Mouse (Mus musculus): Measurements from ENCODE around the gene Unc13c. TPM values are rescaled to one million over a fixed set of nuclear protein-coding genes. Genes with fewer than 3 reads are reported as not detected.

Gene Unc13c
- polyA plus RNA-seq, 1 experiment = 0.10 TPM

DNA sequence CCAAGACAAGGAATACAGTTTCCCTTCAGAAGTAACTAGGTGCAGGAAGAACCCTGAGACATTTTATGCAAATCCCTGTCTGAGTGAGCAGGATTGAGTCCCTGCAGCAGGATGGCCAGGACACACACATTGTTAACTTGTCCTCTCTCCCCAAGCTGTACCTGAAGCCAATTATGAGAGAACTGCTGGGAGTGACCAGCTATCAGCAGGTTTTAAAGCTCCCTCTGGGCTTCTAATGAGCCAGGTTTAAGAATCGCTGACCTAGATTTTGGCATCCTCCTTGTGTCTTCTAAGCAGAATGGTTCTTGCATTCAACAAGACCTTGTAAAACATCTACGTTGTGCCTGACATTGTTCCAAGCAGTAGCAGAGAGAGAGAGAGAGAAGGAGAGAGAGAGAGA is 213.6 kb downstream of the Unc13c start:
- Histone ChIP-seq H3K27ac (ENCODE audit: insufficient read depth, low read length) (no peak overlapping the region), H3K36me3 (ENCODE audit: control insufficient read depth, insufficient read depth, low read length, poor library complexity, severe bottlenecking) (no peaks in the 10 kb centered on the region), H3K4me3 (ENCODE audit: low read depth, low read length) (no peak overlapping the region), H3K27me3 (ENCODE audit: control insufficient read depth, insufficient read depth, low read length, poor library complexity, severe bottlenecking) (no peaks in the 10 kb centered on the region), H3K9me3 (replicated peaks; ENCODE audit: control insufficient read depth, insufficient read depth, low read length, poor library complexity, severe bottlenecking) (no peaks in the 10 kb centered on the region), H3K9ac (ENCODE audit: low read depth, poor library complexity, severe bottlenecking) (no peak overlapping the region), H3K4me1 (ENCODE audit: control insufficient read depth, insufficient read depth, low read length) (no peaks in the 10 kb centered on the region)
- TF ChIP-seq POLR2A (IDR thresholded peaks at IDR 0.05; ENCODE audit: insufficient read depth, low read length) (no peak), CTCF (IDR thresholded peaks at IDR 0.05; ENCODE audit: low read depth, low read length) (no peak), EP300 (IDR thresholded peaks at IDR 0.05; ENCODE audit: insufficient read depth, low read depth, low read length) (no peak)

DNA sequence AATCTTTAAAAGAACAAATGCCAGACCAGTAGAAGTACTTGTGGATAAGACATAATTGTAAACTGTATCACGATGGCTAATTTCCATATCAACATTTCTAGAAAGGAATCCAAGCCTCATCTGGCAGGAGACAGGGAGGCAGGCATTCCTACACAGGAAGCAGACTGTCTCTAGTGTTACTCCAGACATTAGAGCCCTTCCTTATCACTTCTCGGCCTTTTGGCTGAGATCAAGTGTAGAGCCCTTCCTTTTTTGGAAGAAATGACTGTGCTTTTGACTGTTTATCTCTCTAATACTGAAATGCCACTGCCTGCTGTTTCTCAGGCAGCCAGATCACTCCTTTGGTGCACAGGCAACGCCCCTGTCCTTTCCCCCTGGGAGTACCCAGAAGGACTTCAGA is 215.3 kb downstream of the Unc13c start:
- Histone ChIP-seq H3K4me3 (ENCODE audit: low read depth, low read length) (no peak overlapping the region), H3K9ac (ENCODE audit: low read depth, poor library complexity, severe bottlenecking) (no peak overlapping the region), H3K27me3 (ENCODE audit: control insufficient read depth, insufficient read depth, low read length, poor library complexity, severe bottlenecking) (no peaks in the 10 kb centered on the region), H3K36me3 (ENCODE audit: control insufficient read depth, insufficient read depth, low read length, poor library complexity, severe bottlenecking) (no peaks in the 10 kb centered on the region), H3K27ac (ENCODE audit: insufficient read depth, low read length) (no peak overlapping the region), H3K4me1 (ENCODE audit: control insufficient read depth, insufficient read depth, low read length) (no peaks in the 10 kb centered on the region), H3K9me3 (replicated peaks; ENCODE audit: control insufficient read depth, insufficient read depth, low read length, poor library complexity, severe bottlenecking) (no peaks in the 10 kb centered on the region)
- TF ChIP-seq POLR2A (IDR thresholded peaks at IDR 0.05; ENCODE audit: insufficient read depth, low read length) = no peak
- no peak for TF ChIP-seq EP300 (IDR thresholded peaks at IDR 0.05; ENCODE audit: insufficient read depth, low read depth, low read length)
- TF ChIP-seq CTCF (IDR thresholded peaks at IDR 0.05; ENCODE audit: low read depth, low read length) = no peak

DNA sequence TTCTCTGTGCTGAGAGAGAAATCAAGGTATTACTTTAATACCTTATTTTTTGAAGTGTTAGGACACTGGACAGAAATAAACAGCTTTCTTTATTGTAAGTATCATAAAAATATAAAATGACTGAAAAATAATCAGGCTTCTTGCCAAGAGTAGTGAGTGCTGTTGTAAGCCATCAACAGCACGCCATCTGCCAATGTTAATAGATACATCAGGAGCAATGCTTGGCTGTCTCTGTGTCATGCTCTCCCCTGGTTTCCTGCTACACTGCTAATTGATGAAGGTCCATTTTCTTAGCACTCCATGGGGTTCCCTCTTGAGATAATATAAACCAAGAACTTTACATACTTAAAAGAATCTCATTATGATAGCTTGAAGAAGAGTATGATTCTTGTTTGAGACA is 217.4 kb downstream of the Unc13c start:
- H3K9me3 ChIP-seq (replicated peaks; ENCODE audit: control insufficient read depth, insufficient read depth, low read length, poor library complexity, severe bottlenecking) = no peaks in the 10 kb centered on the region
- H3K4me1 ChIP-seq (ENCODE audit: control insufficient read depth, insufficient read depth, low read length) = no peaks in the 10 kb centered on the region
- H3K27ac ChIP-seq (ENCODE audit: insufficient read depth, low read length) = no peak overlapping the region
- H3K36me3 ChIP-seq (ENCODE audit: control insufficient read depth, insufficient read depth, low read length, poor library complexity, severe bottlenecking) = no peaks in the 10 kb centered on the region
- no peaks in the 10 kb centered on the region for H3K27me3 ChIP-seq (ENCODE audit: control insufficient read depth, insufficient read depth, low read length, poor library complexity, severe bottlenecking)
- no peak for TF ChIP-seq CTCF (IDR thresholded peaks at IDR 0.05; ENCODE audit: low read depth, low read length)
- TF ChIP-seq POLR2A (IDR thresholded peaks at IDR 0.05; ENCODE audit: insufficient read depth, low read length) = no peak
- no peak for TF ChIP-seq EP300 (IDR thresholded peaks at IDR 0.05; ENCODE audit: insufficient read depth, low read depth, low read length)
- H3K9ac ChIP-seq (ENCODE audit: low read depth, poor library complexity, severe bottlenecking) = no peak overlapping the region
- no peak overlapping the region for H3K4me3 ChIP-seq (ENCODE audit: low read depth, low read length)

DNA sequence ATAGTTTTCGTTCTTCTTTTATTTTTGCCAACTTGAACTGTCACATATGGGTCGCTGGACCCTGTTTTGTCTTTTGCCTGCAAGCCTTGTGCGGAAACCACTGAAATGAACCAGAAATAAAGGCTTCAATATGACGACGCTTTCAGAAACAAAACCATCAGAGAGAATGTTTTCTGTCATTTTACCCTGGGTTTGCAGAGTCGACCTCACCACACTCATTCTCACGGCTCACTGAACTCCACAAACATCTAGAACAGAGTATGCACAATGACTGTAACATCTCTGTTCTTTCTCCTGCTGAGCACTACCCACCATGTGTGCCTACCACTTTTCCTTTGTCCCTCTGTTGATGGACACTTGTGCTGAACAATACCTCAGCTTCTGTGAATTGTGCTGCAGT is 234.3 kb downstream of the Unc13c start:
- Histone ChIP-seq H3K4me1 (ENCODE audit: control insufficient read depth, insufficient read depth, low read length) (no peaks in the 10 kb centered on the region), H3K27me3 (ENCODE audit: control insufficient read depth, insufficient read depth, low read length, poor library complexity, severe bottlenecking) (no peaks in the 10 kb centered on the region), H3K4me3 (ENCODE audit: low read depth, low read length) (no peak overlapping the region), H3K27ac (ENCODE audit: insufficient read depth, low read length) (no peak overlapping the region), H3K9ac (ENCODE audit: low read depth, poor library complexity, severe bottlenecking) (no peak overlapping the region), H3K36me3 (ENCODE audit: control insufficient read depth, insufficient read depth, low read length, poor library complexity, severe bottlenecking) (no peaks in the 10 kb centered on the region), H3K9me3 (replicated peaks; ENCODE audit: control insufficient read depth, insufficient read depth, low read length, poor library complexity, severe bottlenecking) (no peaks in the 10 kb centered on the region)
- TF ChIP-seq CTCF (IDR thresholded peaks at IDR 0.05; ENCODE audit: low read depth, low read length) = no peak
- TF ChIP-seq EP300 (IDR thresholded peaks at IDR 0.05; ENCODE audit: insufficient read depth, low read depth, low read length) = no peak
- TF ChIP-seq POLR2A (IDR thresholded peaks at IDR 0.05; ENCODE audit: insufficient read depth, low read length) = no peak

DNA sequence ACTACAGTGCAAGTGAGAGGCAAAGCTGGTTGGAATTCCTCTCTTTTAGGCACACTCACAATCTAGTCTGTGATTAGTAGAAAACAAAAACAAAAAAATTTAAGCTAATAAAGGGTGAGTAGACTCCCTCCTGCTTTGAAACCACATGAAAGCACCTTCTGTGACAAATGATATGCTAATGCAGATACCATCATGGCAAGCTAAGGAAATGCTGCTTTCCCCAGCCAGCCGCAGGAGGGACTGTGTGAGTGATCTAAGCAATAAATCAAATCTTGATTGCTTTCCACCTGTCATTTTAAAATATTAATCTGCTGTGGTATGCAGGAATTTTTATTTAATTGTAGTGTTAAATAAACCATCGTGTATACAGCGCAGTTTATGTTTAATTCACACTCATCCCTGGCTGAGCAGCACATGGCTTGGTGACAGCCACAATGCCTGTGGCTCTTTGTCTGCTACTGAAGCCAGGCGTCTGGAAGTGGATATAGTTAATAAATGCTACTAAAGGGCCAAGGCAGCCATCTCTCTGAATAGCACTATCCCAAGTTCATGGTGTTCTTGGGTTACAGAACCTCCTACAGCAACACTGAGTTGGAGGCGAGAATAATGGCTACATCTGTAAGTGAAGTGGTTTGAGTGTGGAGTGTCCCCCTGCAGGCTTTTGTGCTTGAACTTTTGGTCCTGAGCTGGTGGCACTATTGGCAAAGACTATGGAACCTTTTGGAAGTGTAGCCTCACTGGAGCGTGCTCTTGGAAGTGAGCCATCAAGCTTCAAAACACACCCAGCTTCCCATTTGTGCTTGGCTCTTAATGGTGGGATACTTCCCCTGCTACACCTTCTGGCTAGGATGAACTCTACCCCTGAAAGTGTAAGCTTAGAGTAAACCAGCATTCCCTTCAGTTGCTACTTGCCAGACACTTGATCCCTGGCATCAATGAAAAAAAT is 242.8 kb downstream of the Unc13c start:
- H3K27me3 ChIP-seq (ENCODE audit: control insufficient read depth, insufficient read depth, low read length, poor library complexity, severe bottlenecking) = no peaks in the 10 kb centered on the region
- no peaks in the 10 kb centered on the region for H3K4me1 ChIP-seq (ENCODE audit: control insufficient read depth, insufficient read depth, low read length)
- no peak overlapping the region for H3K9ac ChIP-seq (ENCODE audit: low read depth, poor library complexity, severe bottlenecking)
- H3K4me3 ChIP-seq (ENCODE audit: low read depth, low read length) = no peak overlapping the region
- H3K27ac ChIP-seq (ENCODE audit: insufficient read depth, low read length) = no peak overlapping the region
- H3K9me3 ChIP-seq (replicated peaks; ENCODE audit: control insufficient read depth, insufficient read depth, low read length, poor library complexity, severe bottlenecking) = no peaks in the 10 kb centered on the region
- H3K36me3 ChIP-seq (ENCODE audit: control insufficient read depth, insufficient read depth, low read length, poor library complexity, severe bottlenecking) = no peaks in the 10 kb centered on the region
- TF ChIP-seq CTCF (IDR thresholded peaks at IDR 0.05; ENCODE audit: low read depth, low read length) (no peak), EP300 (IDR thresholded peaks at IDR 0.05; ENCODE audit: insufficient read depth, low read depth, low read length) (no peak), POLR2A (IDR thresholded peaks at IDR 0.05; ENCODE audit: insufficient read depth, low read length) (no peak)

DNA sequence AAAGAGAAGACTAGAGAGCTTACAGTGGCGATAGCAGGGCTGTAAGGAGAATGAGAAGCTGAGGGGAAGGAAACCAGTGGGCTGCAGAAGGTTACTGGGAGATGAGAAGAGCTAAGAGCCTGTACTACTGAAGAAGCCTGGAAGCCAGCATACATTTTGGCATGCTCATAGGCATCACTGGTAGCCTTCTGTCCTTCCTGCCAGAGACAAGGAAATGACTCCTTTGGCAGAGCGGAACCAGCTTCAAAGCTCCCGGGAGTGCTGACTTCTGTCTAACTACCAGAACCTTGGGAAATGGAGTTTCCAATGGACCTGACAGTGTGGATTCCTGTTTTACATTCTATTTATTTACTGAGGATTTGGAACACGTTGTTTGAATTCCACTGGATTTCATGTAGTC is 244.0 kb downstream of the Unc13c start:
- Histone ChIP-seq H3K4me3 (ENCODE audit: low read depth, low read length) (no peak overlapping the region), H3K9ac (ENCODE audit: low read depth, poor library complexity, severe bottlenecking) (no peak overlapping the region), H3K9me3 (replicated peaks; ENCODE audit: control insufficient read depth, insufficient read depth, low read length, poor library complexity, severe bottlenecking) (no peaks in the 10 kb centered on the region), H3K4me1 (ENCODE audit: control insufficient read depth, insufficient read depth, low read length) (no peaks in the 10 kb centered on the region), H3K27ac (ENCODE audit: insufficient read depth, low read length) (no peak overlapping the region), H3K27me3 (ENCODE audit: control insufficient read depth, insufficient read depth, low read length, poor library complexity, severe bottlenecking) (no peaks in the 10 kb centered on the region), H3K36me3 (ENCODE audit: control insufficient read depth, insufficient read depth, low read length, poor library complexity, severe bottlenecking) (no peaks in the 10 kb centered on the region)
- TF ChIP-seq CTCF (IDR thresholded peaks at IDR 0.05; ENCODE audit: low read depth, low read length) (no peak), POLR2A (IDR thresholded peaks at IDR 0.05; ENCODE audit: insufficient read depth, low read length) (no peak), EP300 (IDR thresholded peaks at IDR 0.05; ENCODE audit: insufficient read depth, low read depth, low read length) (no peak)

Data from ES-Bruce4 (cell line).